Mouse (Mus musculus): ENCODE results near the gene Slc25a45.

Slc25a45 gene

DNA sequence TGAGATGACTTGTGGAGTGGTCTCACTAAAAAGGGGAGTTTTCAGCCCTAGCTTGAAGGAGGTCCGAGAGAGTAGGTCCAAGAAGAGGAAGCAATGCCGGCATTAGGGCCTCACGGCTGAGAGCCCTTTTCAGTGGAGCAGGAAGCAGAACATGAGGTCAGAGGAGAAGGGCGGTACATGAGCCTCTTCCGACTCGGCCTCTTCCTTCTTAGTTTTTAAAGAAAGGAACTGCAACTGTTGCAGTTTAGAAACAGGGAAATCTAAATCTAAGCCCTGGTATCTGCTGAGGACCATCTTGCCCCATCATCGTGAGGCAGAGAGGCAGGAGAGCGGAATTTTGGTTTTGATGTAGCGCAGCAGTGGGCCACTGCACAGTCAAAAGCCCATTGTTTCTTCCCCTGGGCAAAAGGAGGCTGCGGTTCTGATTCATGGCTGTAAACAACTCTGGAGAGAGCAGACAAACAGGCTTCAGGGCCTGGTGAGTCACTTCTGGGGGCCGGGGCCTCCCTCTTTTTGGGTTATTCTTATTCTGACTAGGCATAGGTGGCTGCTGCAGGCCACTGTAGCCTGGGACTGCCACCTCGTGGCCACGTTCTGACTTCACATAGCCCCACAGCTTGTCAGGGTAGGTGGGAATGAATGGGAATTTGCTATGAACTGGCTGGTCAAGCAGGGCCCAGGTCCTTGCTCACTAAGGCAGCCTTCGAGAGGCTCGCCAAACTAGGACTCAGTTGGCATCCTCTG is at the start of gene Slc25a45:
Gene Slc25a45, plus strand, starts transcription at position 191 of the 744 bp plus-strand sequence.
- in situ Hi-C loops (cut with MboI; ENCODE audit: unreplicated experiment in 2 of 2): loop anchor here (5.0 to 10.0 kb wide), 2 partner anchors 85 to 353 kb away; no protein-coding TSS in a partner anchor

DNA sequence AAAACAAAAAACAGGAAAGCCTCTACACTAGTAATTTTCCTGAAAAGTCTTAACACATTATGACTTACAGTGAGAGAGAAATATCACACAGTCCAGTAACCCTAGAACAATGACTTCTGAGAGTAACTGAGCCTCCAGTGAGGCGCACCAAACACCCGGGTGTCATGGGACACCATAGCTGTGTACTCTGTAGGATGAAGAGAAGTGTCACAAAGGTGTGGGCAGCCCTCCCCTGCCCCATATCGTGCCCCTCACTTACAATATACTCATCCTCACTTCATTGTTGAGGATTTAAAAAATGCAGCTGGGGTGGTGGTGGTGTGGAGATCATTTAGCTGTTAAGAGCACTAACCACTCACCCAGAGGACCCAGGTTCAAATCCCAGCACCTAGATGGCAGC is 49.5 kb upstream of the Slc25a45 start:
- in situ Hi-C loops (cut with MboI; ENCODE audit: unreplicated experiment in 2 of 2): no loop called here

DNA sequence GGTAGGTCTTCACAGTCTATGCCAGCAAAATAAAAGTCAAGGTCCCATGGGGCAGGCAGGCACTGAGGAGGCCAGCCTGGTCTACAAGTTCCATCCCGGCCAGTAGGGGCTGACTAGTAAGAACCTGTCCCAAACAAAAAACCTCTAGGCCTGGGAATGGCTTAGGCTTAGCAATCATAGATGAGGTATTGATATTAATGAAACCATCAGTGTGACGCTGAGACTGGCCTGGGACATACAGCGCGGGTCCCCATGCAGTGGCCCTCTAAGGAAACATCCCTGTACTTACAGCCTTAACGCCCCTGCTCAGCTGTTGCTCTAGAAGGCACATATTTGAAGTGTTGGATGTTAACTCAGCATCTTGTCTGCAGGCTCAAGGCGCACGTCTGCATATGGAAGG is 48.7 kb upstream of the Slc25a45 start:
- in situ Hi-C loops (cut with MboI; ENCODE audit: unreplicated experiment in 2 of 2): no loop called here

DNA sequence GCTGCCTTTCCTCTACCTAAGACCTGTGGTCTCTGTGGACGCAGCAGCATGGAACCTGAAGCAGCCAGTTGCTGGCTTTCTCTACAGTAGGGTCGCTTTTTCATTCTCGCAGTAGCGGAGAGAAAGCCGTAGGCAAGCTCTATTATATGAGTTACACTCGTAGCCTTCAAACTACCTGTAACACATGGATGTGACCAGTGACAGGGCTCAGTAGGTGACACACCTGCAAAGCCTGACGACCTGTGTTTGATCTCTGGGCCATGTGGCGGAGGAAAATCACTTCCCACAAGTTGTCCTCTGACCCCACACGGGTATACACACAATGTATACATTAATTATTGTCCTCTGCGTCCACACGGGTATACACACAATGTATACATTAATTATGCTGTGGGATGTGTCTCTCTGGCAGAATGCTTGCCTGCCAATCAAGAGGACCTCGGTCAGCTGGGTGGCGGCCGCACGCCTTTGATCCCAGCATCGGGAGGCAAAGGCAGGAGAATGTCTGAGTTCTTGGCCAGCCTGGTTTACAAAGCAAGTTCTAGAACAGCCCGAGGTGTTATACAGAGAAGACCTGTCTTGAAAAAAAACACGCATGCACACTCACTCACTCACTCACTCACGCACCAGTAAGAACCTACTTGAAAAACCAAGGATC is 47.5 kb upstream of the Slc25a45 start:
- in situ Hi-C loops (cut with MboI; ENCODE audit: unreplicated experiment in 2 of 2): no loop called here

DNA sequence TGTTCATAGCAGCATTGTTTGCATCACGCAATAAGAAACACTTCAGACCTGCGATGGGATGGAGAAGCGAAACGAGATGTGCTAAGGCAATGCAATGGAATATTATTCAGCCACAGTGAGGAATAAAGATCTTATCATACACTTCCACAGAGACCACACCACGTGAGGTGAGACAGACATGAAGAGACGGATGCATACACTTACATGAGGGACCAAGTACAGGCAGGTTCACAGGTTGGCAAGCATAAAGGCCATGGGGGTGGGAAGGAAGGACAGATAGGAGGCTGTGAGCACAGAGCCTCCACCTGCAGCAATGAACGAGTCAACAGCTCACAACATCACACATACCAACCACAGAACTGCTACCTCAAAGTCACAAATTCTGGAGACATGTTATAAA is 46.8 kb upstream of the Slc25a45 start:
- in situ Hi-C loops (cut with MboI; ENCODE audit: unreplicated experiment in 2 of 2): no loop called here

DNA sequence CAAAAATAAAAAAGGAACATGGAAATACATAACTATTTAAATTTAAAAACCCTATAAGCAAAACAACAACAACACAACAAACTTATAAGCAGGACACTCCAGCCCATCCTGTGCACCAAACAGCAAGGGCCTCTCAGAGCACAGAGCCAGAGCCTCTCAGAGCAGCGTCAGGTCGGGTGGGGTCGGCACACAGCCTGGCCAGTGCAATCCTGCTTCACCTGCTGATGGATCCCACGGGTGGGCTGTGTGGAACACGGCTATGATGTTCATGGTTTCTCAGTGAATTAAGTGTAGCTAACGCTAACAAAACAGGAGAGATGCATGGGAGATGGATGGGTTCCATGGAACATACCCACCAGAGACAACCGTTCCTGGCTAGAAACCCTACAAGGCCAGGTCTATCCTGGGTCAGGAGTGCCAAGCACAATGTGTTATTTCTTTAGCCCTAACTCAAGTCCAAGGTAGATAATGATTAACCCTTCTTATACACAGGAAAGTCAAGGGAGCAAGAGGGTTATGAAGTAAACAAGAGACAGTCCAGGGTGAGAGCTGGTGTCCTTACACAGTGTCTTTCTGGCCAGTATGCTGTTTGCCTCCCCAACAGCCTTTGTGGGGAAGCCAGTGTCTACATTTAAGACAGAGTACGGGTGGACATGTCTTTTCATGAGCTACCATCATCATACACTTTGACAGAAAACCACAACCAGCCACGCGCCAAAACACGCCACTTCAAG is 46.2 kb upstream of the Slc25a45 start:
- in situ Hi-C loops (cut with MboI; ENCODE audit: unreplicated experiment in 2 of 2): no loop called here

DNA sequence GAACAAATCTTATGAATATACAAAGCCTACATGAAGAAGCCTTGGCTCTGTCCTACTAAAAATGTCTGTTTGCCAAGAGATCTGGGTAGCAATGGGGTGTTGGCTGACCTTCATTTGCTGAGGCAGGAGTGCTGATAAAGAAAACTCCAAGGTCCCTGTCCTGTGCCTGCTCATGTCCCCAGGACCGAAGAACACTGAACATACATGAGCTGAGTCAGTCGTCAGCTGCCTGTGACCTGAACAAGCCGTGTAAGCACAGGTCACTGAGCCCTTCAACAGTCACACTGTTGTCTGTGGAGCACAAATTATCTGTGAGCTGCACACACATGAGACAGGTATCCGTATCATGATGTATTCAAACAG is 45.7 kb upstream of the Slc25a45 start:
- in situ Hi-C loops (cut with MboI; ENCODE audit: unreplicated experiment in 2 of 2): no loop called here

DNA sequence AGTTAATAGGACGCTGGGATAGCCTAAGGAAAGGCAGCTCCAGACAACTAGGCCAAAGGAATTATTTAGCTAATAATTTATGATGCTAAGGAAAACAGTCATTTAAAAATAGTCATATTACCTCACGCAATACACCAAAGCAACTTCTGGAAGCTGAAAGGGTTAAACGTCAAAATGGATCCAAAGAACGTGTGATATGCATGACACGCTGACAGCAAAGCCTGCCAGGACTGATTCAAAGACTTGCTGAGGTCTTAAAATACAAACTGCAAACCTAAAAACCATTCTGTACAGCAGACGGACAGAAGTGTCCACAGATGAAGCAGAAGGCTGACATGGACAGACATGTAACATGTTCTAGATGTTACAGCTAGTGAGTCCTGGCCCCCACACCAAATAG is 45.3 kb upstream of the Slc25a45 start:
- in situ Hi-C loops (cut with MboI; ENCODE audit: unreplicated experiment in 2 of 2): no loop called here

DNA sequence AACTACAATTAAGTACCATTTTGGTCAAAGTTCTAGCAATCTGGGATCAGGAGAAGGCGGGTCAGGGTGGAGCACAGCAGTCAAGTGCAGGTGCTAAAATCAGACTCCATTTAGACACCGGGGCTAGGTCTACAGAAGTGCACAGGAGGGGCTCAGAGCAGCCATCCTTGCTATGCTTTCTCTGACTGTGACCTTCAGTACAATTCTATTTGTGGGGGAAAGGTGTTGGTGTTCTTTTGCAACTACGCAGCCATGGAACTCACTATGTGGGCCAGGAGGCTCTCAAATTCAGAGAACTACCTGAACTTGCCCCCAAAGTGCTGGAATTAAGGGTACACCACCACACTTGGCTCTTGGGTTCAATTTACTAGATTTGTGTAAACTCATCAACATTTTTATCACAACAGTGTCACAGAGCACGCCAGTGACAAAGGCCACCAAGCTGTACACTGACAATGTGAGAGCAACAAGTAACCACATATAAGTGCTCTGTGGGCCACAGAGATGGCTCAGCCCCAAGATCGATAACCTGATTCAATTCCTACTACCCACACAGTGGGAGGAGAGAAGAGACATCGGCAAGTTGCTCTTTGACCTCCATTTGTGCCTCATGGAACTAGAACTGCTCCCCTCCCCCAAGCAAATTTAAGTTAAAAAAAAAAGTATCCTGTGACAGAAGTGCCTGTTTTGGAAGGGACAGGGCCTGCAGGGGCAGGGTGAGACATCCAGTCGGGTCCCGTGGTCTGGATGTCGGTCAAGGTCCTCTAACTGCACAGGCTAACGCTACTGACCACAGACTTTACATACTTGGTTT is 44.1 kb upstream of the Slc25a45 start:
- in situ Hi-C loops (cut with MboI; ENCODE audit: unreplicated experiment in 2 of 2): no loop called here

DNA sequence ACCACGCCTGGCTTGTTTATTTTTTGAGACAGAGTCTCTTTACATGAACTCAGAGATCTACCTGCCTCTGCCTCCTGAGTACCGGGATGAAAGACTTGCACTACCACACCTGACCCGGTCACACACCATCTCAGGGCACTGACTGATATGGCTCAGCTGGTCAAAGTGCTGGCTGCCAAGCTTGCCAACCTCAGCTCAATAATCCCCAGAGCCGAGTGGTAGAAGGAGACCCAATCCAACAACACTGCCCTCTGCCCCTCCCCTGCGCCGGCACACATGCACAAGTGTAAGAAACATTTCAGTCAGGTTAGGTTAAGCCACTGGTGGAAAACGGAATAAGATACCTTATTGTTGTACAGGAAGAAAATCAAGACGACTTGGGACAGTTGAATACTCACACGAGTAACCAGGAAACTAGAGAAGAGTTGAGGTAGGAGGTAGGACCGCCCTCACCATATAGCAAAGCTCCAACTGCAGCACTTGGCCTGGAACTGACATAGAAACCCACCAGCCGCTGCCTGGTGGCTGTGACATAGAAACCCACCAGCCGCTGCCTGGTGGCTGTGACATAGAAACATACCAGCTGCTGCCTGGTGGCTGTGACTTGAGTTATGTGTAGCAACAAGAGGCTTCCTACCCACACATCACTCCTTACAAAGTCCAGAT is 43.2 kb upstream of the Slc25a45 start:
- in situ Hi-C loops (cut with MboI; ENCODE audit: unreplicated experiment in 2 of 2): no loop called here

DNA sequence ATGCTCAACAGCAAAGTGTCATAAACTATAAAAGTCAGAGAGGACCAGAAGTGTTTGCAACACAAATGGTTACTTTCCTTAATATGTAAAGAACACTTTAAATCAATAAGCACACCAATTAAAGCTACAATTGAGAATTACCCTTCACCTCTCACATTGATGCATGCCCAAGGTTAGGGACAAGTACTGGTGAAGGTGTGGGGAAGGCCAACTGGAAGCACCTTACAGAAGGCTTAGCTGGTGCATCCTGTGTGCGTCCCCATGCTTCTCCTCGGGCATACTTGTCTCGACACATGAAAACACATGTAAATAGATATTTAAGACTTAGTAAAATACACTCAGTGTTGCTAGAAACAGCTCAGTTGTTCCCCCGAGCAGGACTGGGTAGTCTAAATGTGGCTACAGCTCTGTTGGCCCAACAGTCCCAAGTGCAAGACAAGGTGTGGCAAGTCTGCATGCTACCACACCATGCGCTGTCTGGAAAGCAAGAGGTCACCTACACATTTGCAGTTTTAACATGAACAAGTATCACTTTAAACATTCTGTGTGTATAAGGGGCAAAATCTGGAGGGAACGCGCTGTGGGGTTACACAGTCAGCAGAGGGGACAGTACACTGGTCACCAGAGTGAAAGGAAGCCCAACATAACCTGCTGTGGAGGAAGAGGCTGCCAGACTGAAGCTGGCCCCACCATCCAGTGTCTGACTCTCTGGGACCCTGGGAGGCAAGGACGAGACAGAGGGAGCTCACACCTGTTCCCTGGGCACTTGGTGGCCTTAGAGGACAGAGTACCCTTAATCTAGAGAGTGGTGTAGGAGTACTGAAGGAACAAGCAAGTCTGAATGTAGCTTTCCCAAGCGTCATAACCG is 42.3 kb upstream of the Slc25a45 start:
- in situ Hi-C loops (cut with MboI; ENCODE audit: unreplicated experiment in 2 of 2): no loop called here

DNA sequence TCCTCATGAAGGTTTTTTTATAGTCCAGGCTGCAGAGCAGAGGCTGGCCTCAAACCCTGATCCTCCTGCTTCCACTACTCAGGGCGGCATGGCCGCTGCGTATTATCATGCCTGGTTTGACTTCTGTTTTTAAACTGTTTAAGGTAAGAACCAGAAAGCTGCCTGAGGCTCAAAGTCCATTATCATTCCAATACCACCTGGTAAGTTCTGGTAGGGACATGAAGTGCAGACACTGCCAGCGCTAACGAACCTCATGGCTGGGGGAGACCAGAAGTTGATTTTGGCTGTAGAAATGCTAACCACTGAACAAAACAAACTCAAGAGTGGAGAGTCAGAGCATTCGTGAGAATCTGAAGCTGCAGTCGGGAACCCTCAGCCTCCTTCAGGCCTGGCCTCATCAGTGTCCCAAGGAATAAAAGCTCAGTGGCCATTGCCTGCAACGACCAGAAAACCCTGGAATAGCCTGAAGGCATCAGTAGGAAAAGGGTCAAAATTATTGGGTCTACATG is 41.6 kb upstream of the Slc25a45 start:
- in situ Hi-C loops (cut with MboI; ENCODE audit: unreplicated experiment in 2 of 2): no loop called here

DNA sequence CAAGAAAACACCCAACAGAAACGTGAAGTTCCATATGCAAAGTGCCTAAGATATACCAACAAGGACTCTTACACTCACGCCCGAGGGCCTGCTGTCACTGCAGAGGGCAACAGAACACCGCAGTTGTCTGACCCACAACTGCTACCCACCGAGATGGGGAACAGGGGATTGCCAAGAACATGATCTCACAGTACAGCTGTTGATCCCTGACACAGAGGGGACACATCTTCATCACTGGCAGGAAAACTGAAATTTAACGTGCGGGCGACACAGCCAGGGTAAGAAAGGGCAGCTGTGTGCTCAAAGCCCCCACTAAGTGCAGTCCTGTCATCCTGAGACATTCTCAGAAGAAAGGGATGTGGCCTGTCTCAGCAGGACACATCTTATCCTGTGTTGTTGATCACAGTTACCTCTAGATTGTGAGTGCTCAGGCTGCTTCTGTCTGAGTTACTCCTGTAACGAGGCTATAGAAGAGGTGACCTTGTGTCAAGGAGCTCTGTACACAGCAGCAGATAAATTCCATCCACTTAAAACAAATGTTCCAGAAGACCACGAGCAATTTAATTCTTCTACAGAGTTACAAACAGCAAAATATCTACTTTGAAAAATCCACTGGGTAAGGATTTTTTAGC is 40.6 kb upstream of the Slc25a45 start:
- in situ Hi-C loops (cut with MboI; ENCODE audit: unreplicated experiment in 2 of 2): no loop called here

DNA sequence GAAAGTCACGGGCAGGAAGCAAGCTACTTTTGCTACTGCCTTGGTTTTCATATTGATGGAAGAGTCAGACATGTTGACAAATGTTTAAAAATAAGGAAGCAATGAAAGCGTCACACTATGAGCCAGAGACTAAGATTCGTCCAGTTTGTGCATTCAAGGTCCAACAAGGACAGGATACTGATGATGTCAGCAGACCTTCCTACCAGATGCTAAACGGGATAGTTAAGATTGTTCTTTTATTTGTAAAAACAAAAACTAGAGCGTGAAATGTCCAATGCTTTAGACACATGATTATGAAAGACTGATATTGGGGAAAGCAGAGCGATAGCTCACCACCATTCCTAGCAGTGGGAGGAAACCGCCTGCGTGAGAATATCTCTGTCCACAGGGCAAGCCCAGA is 40.0 kb upstream of the Slc25a45 start:
- in situ Hi-C loops (cut with MboI; ENCODE audit: unreplicated experiment in 2 of 2): no loop called here

DNA sequence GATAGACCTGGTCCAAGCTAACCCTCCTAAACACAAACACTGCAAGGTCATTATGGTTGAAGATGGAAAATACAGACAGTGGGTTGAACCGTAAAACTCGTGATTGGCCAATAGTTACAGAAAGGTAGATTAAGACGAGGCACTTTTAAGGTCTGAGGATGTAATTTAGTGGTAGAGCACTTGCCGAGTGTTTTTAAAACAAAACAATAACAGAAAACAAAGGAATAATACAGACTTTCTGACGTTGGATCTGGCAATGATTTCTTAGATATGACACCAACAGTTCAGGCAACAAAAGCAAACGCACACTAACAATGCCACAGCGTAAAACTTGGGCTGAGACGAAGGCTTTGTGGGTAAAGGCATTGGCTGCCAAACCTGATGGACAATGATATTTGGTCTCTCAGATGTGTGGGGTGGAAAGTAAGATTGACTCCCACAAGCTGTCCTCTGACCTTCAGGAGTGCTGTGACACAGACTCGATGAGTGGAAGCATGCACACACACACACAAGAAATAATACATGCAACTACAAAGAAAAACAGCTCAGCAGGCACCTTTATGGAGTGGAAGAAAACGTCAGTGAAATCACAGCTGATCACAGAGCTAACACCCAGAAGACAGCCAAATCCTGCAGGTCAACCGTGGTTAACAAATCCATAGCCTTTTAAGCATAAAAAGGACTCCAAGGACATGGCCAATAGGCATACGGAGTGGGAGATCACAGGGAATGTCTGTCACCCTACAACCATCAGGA is 39.3 kb upstream of the Slc25a45 start:
- in situ Hi-C loops (cut with MboI; ENCODE audit: unreplicated experiment in 2 of 2): no loop called here

DNA sequence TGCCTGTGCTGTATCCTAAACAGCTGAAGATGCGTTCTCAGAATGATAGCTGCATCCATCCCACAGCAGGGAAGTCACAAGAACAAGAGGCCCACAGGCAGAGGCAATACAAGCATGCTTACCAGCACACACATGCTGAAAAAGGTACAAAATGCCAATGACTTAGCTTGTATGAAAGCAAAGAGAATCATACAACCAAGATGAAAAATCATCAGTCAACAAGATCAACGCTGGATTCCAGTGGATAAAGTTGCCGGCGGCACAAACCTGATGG is 38.8 kb upstream of the Slc25a45 start:
- in situ Hi-C loops (cut with MboI; ENCODE audit: unreplicated experiment in 2 of 2): no loop called here

DNA sequence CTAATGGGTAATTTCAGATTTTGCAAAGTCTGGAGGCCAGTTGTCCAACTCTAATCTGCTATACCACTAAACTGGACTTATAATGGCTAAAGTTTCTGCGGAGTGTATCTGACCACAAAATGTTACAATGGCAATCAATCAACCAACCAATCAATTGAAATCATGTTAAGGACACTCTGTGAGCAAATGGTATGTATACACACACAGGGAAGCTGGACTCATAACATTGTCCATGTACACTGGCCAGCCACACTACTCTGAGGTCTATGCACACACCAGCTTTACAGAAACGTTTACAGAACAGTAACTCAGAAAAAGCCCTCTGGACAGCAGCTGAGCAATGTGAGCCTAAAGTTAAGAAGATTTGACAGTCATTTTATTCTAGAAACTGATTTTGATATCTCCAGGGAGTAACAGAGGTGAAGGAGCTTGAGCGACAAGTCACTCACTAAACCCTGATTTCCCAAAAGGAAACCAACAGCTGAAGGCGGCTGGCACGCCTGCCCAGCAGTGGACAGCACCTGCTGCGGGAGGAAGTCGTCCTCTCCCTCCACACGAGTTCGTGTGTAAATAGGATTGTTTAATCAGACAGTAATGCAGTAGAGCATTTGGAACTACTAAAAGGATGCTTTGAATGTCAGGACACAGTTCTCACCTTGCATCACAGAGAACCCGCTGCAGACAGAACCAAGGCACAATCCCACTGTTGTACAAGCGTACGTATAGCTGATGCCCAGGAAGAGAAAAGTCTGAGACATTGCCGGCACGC is 38.1 kb upstream of the Slc25a45 start:
- in situ Hi-C loops (cut with MboI; ENCODE audit: unreplicated experiment in 2 of 2): no loop called here
